Mouse (Mus musculus): ENCODE measurements around the gene Ar. TPM values are rescaled to one million over a fixed set of nuclear protein-coding genes. Genes with fewer than 3 reads are reported as not detected.
A peak's percentile ranks its signal among the peaks of the same experiment; 100 is the strongest.

Gene Ar
- total RNA-seq (2021), result 1 to 10 TPM; 5.9 to 6.2 TPM
- long read RNA-seq, experiment 1, full-length matches to known transcripts, result 2 of 5 reads
- long read RNA-seq, experiment 1, partial matches to known transcripts, result 0 of 5 reads
- long read RNA-seq, experiment 1, other reads (novel, unspliced or antisense), result 3 of 5 reads
- long read RNA-seq, experiment 2, full-length matches to known transcripts, result 1 of 2 reads
- long read RNA-seq, experiment 2, partial matches to known transcripts, result 0 of 2 reads
- long read RNA-seq, experiment 2, other reads (novel, unspliced or antisense), result 1 of 2 reads

- intact Hi-C loops (cut with DNase I), result no loop called here
- no peak for DNase-seq (ENCODE audit: low spot score in 2 of 2)
Measured at GRCm38 (mm10) chrX:98148531-98149342, at the start of gene Ar. Ar (plus strand) TSS chrX:98148769.

- peak in 1 of 2 experiments; percentile 7 for DNase-seq (ENCODE audit: low spot score in 2 of 2)
- intact Hi-C loops (cut with DNase I), result no loop called here
Measured at GRCm38 (mm10) chrX:98149724-98150392, 1.3 kb downstream of the Ar start.

GRCm38 (mm10) chrX:98150393-98151119 is 2.0 kb downstream of the Ar start:
- intact Hi-C loops (cut with DNase I), result no loop called here
- DNase-seq (ENCODE audit: low spot score in 2 of 2), result no peak

- DNase-seq (ENCODE audit: low spot score in 2 of 2), result peak in 1 of 2 experiments; percentile 2
Measured at GRCm38 (mm10) chrX:98189759-98190158, 41.2 kb downstream of the Ar start.

GRCm38 (mm10) chrX:98205766-98206165 is 57.2 kb downstream of the Ar start:
- no peak for DNase-seq (ENCODE audit: low spot score in 2 of 2)
- intact Hi-C loops (cut with DNase I), result no loop called here

More at GRCm38 (mm10) chrX:98189759-98190158, 41.2 kb downstream of the Ar start:
- intact Hi-C loops (cut with DNase I), result no loop called here

- DNase-seq (ENCODE audit: low spot score in 2 of 2), result no peak
- intact Hi-C loops (cut with DNase I), result no loop called here
Measured at GRCm38 (mm10) chrX:98207166-98207565, 58.6 kb downstream of the Ar start.

- intact Hi-C loops (cut with DNase I), result no loop called here
- DNase-seq (ENCODE audit: low spot score in 2 of 2), result no peak
Measured at GRCm38 (mm10) chrX:98216103-98216502, 67.5 kb downstream of the Ar start.

GRCm38 (mm10) chrX:98239011-98239410 is 90.4 kb downstream of the Ar start:
- no peak for DNase-seq (ENCODE audit: low spot score in 2 of 2)
- intact Hi-C loops (cut with DNase I), result no loop called here

- no peak for DNase-seq (ENCODE audit: low spot score in 2 of 2)
- intact Hi-C loops (cut with DNase I), result no loop called here
Measured at GRCm38 (mm10) chrX:98245108-98245507, 96.5 kb downstream of the Ar start.

GRCm38 (mm10) chrX:98248363-98248762 is 99.8 kb downstream of the Ar start:
- DNase-seq (ENCODE audit: low spot score in 2 of 2), result no peak
- intact Hi-C loops (cut with DNase I), result loop anchor here (1.0 kb wide), 1 partner anchor 8 kb away; no protein-coding TSS in a partner anchor

- intact Hi-C loops (cut with DNase I), result no loop called here
- no peak for DNase-seq (ENCODE audit: low spot score in 2 of 2)
Measured at GRCm38 (mm10) chrX:98259620-98260019, 111.1 kb downstream of the Ar start.

GRCm38 (mm10) chrX:98265755-98266154 is 117.2 kb downstream of the Ar start:
- intact Hi-C loops (cut with DNase I), result no loop called here

GRCm38 (mm10) chrX:98271361-98271760 is 122.8 kb downstream of the Ar start:
- no peak for DNase-seq (ENCODE audit: low spot score in 2 of 2)
- intact Hi-C loops (cut with DNase I), result no loop called here

More at GRCm38 (mm10) chrX:98265755-98266154, 117.2 kb downstream of the Ar start:
- DNase-seq (ENCODE audit: low spot score in 2 of 2), result no peak

- no peak for DNase-seq (ENCODE audit: low spot score in 2 of 2)
- intact Hi-C loops (cut with DNase I), result no loop called here
Measured at GRCm38 (mm10) chrX:98291763-98292162, 143.2 kb downstream of the Ar start.

- intact Hi-C loops (cut with DNase I), result no loop called here
- DNase-seq (ENCODE audit: low spot score in 2 of 2), result no peak
Measured at GRCm38 (mm10) chrX:98300685-98301084, 152.1 kb downstream of the Ar start.

- DNase-seq (ENCODE audit: low spot score in 2 of 2), result no peak
- intact Hi-C loops (cut with DNase I), result no loop called here
Measured at GRCm38 (mm10) chrX:98301924-98302323, 153.4 kb downstream of the Ar start.

GRCm38 (mm10) chrX:98315961-98316360 is 167.4 kb downstream of the Ar start:
- intact Hi-C loops (cut with DNase I), result no loop called here

GRCm38 (mm10) chrX:98317483-98317882 is 168.9 kb downstream of the Ar start:
- intact Hi-C loops (cut with DNase I), result no loop called here
- DNase-seq (ENCODE audit: low spot score in 2 of 2), result no peak

More at GRCm38 (mm10) chrX:98315961-98316360, 167.4 kb downstream of the Ar start:
- no peak for DNase-seq (ENCODE audit: low spot score in 2 of 2)

- intact Hi-C loops (cut with DNase I), result no loop called here
Measured at GRCm38 (mm10) chrX:98323105-98323504, 174.5 kb downstream of the Ar start.

More at GRCm38 (mm10) chrX:98323105-98323504, 174.5 kb downstream of the Ar start:
- DNase-seq (ENCODE audit: low spot score in 2 of 2), result no peak

All from left cerebral cortex, postnatal 14 days (tissue).